Mouse (Mus musculus) lung, adult 2 months (tissue): ENCODE measurements around the gene Mpp6.

Source experiments
- CTCF ChIP-seq: fragments of 200-500 bp; IDR thresholded peaks from 2 replicates; pipeline ENCODE4 v1.5.1; 2011; ENCODE audit warnings: mild to moderate bottlenecking, low read length, control low read depth; ENCODE audit not compliant: insufficient read depth
- POLR2A ChIP-seq: fragments of 200-500 bp; IDR thresholded peaks from 2 replicates; pipeline ENCODE4 v1.6.1; 2011; ENCODE audit warnings: low read depth, mild to moderate bottlenecking, control low read depth, low read length, borderline replicate concordance; ENCODE audit errors: extremely low read depth

- TF ChIP-seq POLR2A (no peak), CTCF (no peak)
These were observed 12.8 kb downstream of the Mpp6 start for GRCm38 (mm10) chr6:50122835-50123234.
